Mouse (Mus musculus): ENCODE data around the gene Pet100.

- no peak for TF ChIP-seq CTCF (IDR thresholded peaks at IDR 0.05; ENCODE audit: borderline replicate concordance, insufficient read depth, low read depth, low read length)
- no peak for TF ChIP-seq POLR2A (IDR thresholded peaks at IDR 0.05; ENCODE audit: borderline replicate concordance, insufficient read depth, low read length)
These were observed 20.9 kb upstream of the Pet100 start for GRCm38 (mm10) chr8:3600401-3600800.
